Mouse (Mus musculus): ENCODE data around the gene Eppin. TPM values are rescaled to one million over a fixed set of nuclear protein-coding genes. Genes with fewer than 3 reads are reported as not detected.
"Not testable (repeated sequence)": the region's sequence is repeated elsewhere in the genome, so short reads cannot be mapped to it uniquely, and the experiment has no call there.

Eppin gene
- polyA plus RNA-seq (2012; ENCODE audit: insufficient read depth, insufficient read length, low replicate concordance, missing spikeins) = not detected in 2 replicates

DNA sequence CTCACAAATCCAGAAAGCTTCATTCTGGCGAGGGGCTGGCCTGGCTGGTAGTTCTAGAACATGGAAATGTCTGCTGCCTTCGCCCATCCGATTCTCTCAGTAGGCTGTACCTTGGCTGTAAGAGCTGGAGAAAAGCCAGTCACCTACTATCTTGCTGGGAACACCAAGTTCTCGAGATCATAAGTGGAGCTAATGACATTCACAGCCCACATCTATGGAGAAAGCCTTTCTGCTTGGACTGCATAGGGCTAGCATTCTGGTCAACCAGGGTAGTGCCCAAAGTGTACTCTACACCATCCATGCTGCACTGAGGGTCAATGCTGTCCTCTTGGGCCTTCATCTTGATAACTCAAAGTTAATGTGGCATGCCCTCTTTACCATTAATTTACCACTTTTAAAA lies at the start of gene Eppin:
Gene Eppin, minus strand, starts transcription at position 101 of the 400 bp plus-strand sequence.
- Histone ChIP-seq H3K4me1 (ENCODE audit: control insufficient read depth, insufficient read depth, low read length) (no peaks in the 10 kb centered on the region), H3K4me3 (ENCODE audit: insufficient read depth, low read depth, low read length) (no peak within 1 kb of the TSS), H3K27ac (ENCODE audit: insufficient read depth, low read depth, low read length) (no peak within 1 kb of the TSS)
- 79% methylated on average over 4 of the region's 4 CpGs for WGBS
- no peak for TF ChIP-seq CTCF (IDR thresholded peaks at IDR 0.05; ENCODE audit: insufficient read depth, low read depth, low read length)
- TF ChIP-seq POLR2A (IDR thresholded peaks at IDR 0.05; ENCODE audit: insufficient read depth, low read depth, low read length) = no peak

DNA sequence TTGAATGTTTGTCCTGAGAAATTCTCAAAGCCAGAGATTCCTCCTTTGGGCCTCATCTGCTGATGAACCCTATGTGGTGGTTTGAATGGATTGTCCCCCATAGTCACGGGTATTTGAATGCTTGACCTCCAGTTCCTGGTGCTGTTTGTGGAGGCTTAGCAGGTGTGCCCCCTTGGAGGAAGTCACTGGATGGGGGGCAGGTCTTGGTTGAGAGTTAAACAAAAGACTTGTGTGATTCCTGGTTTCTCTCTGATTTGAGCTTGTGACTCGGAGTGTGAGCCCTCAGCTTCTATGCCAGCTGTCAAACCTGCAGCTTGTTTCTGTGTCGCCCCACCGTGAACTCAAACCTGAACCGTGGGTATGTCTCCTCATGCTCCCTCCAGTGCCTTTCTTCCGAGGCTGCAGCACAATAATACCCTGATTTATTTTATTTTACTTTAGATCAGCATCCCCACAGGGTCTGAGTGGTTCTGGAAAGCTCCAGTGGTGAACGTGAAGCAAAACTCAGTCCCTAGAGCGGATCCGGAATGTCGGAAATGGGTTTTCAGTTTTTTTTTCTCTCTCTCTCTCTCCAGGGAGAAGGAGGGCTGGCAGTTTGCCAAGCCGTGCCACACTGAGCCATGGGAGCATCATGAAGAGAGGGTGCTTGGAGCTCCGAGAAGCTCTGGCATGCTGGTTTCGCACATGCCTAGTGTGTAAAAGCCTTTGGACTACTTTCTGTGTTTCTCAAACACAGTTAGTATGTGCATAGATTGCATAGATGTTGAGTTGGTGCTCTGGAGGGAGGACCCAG lies 48.7 kb upstream of the Eppin start:
- no peaks in the 10 kb centered on the region for H3K4me1 ChIP-seq (ENCODE audit: control insufficient read depth, insufficient read depth, low read length)
- no peak overlapping the region for H3K4me3 ChIP-seq (ENCODE audit: insufficient read depth, low read depth, low read length)
- no peak overlapping the region for H3K27ac ChIP-seq (ENCODE audit: insufficient read depth, low read depth, low read length)
- WGBS = 38% methylated on average over 13 of the region's 13 CpGs
- no peak for TF ChIP-seq CTCF (IDR thresholded peaks at IDR 0.05; ENCODE audit: insufficient read depth, low read depth, low read length)
- no peak for TF ChIP-seq POLR2A (IDR thresholded peaks at IDR 0.05; ENCODE audit: insufficient read depth, low read depth, low read length)

DNA sequence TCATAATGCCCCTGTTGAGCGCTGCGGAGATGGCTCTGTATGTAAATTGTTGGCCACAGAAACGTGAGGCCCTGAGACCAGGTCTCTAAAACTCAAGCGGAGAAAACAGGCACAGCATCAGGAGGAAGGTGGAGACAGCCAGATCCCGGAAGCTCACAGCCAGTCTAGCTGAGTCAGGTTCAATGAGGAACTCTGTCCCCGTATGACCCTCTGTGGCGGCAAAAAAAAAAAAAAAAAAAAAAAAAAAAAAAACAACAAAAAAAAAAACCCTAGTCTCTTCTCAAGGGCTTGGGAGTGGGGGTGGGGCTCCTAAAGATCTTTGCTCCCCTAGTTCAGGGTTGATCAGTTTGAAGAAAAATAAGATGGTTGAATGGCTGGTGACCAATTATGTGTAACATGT lies 47.7 kb upstream of the Eppin start:
- 61% methylated on average over 7 of the region's 7 CpGs for WGBS
- H3K4me3 ChIP-seq (ENCODE audit: insufficient read depth, low read depth, low read length) = no peak overlapping the region
- no peak for TF ChIP-seq POLR2A (IDR thresholded peaks at IDR 0.05; ENCODE audit: insufficient read depth, low read depth, low read length)
- TF ChIP-seq CTCF (IDR thresholded peaks at IDR 0.05; ENCODE audit: insufficient read depth, low read depth, low read length) = no peak
- no peak overlapping the region for H3K27ac ChIP-seq (ENCODE audit: insufficient read depth, low read depth, low read length)
- no peaks in the 10 kb centered on the region for H3K4me1 ChIP-seq (ENCODE audit: control insufficient read depth, insufficient read depth, low read length)

DNA sequence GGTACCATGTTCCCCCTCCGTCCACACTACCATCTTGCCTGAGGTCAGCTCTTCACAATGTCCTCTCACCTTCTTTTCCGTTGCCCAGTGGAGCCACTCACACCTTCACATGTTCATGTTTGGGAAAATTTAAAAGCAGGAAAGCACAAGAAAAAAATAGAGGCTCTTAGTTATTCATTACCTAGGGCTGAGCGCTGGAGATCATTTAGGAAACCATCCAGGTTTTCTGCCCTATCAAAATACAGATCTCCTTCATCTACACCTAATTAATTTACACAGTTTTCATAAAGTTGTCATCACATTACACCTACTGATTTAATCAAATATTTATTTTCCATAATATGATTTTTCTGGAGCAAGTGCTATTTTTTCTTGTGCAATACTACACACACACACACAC lies 45.3 kb upstream of the Eppin start, which contains the start of gene Wfdc16:
Gene Wfdc16, minus strand, starts transcription at position 101 of the 400 bp plus-strand sequence.
- WGBS = 88% methylated on average over 3 of the region's 3 CpGs
- TF ChIP-seq POLR2A (IDR thresholded peaks at IDR 0.05; ENCODE audit: insufficient read depth, low read depth, low read length) (no peak), CTCF (IDR thresholded peaks at IDR 0.05; ENCODE audit: insufficient read depth, low read depth, low read length) (no peak)
- Histone ChIP-seq H3K4me3 (ENCODE audit: insufficient read depth, low read depth, low read length) (no peak within 1 kb of the TSS), H3K27ac (ENCODE audit: insufficient read depth, low read depth, low read length) (no peak within 1 kb of the TSS), H3K4me1 (ENCODE audit: control insufficient read depth, insufficient read depth, low read length) (no peaks in the 10 kb centered on the region)

DNA sequence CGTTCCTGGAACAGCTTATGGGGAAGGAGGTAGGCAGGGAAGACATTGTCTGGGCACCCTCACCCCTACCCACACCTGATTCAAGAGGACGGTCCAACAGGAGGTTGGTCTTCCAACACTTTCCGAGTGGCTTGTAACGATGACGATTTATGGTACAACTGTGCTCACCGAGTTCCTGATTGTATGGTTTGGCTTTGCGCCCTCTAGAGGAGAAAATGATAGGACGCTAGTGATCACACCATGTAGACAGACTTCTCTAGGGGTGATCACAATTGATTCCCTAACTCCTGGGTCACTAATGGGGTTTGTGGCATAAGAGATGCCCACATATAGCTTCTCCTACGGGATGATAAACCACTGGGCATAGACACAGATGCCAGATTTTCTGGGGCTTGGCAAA lies 41.9 kb upstream of the Eppin start:
- 79% methylated on average over 9 of the region's 9 CpGs for WGBS

DNA sequence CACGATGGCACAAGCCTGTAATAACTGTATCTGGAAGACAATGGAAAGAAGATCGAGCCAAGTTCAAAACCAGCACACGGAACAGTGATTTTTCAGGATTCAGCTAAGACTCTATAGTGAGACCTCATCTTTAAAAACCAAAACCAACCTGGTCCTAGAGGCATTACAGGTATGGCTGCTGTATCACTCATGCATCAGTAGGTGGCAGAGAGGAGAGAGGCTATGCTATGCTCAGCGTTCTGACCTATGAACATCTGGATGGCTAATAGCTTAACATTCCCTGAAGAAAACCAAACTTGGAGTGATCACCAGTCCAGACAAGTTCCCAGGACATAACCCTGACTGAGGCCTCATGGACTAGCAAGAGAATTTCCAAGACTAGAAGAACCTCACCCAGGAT lies 28.4 kb upstream of the Eppin start:
- Histone ChIP-seq H3K27ac (ENCODE audit: insufficient read depth, low read depth, low read length) (no peak overlapping the region), H3K4me3 (ENCODE audit: insufficient read depth, low read depth, low read length) (no peak overlapping the region), H3K4me1 (ENCODE audit: control insufficient read depth, insufficient read depth, low read length) (no peaks in the 10 kb centered on the region)
- TF ChIP-seq POLR2A (IDR thresholded peaks at IDR 0.05; ENCODE audit: insufficient read depth, low read depth, low read length) = no peak
- no peak for TF ChIP-seq CTCF (IDR thresholded peaks at IDR 0.05; ENCODE audit: insufficient read depth, low read depth, low read length)
- WGBS = 93% methylated on average over 4 of the region's 4 CpGs

More for the DNA sequence above, 41.9 kb upstream of the Eppin start:
- TF ChIP-seq POLR2A (IDR thresholded peaks at IDR 0.05; ENCODE audit: insufficient read depth, low read depth, low read length) (no peak), CTCF (IDR thresholded peaks at IDR 0.05; ENCODE audit: insufficient read depth, low read depth, low read length) (no peak)
- Histone ChIP-seq H3K4me3 (ENCODE audit: insufficient read depth, low read depth, low read length) (no peak overlapping the region), H3K4me1 (ENCODE audit: control insufficient read depth, insufficient read depth, low read length) (no peaks in the 10 kb centered on the region), H3K27ac (ENCODE audit: insufficient read depth, low read depth, low read length) (no peak overlapping the region)

DNA sequence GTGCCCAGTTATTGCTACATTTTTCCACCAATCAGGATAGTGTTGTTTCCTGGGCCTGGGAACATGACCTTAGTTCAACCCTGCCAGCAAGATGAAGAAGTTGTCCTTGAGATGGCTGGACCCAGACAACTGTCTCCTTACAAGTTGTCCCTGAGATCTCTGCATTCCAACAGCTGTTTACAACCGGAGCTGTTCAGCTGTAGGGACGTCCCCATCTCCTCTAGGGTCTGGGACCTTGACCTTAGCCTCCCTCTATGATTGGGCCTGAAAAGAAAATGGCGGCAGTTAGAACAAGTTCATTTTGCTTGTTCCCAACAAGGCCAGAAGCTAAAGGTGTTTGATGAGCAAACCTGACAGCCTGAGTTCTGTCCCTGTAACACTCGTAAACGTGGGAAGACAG lies 25.7 kb upstream of the Eppin start:
- H3K27ac ChIP-seq (ENCODE audit: insufficient read depth, low read depth, low read length) = no peak overlapping the region
- 85% methylated on average over 5 of the region's 5 CpGs for WGBS
- H3K4me3 ChIP-seq (ENCODE audit: insufficient read depth, low read depth, low read length) = no peak overlapping the region
- no peaks in the 10 kb centered on the region for H3K4me1 ChIP-seq (ENCODE audit: control insufficient read depth, insufficient read depth, low read length)
- TF ChIP-seq CTCF (IDR thresholded peaks at IDR 0.05; ENCODE audit: insufficient read depth, low read depth, low read length) (no peak), POLR2A (IDR thresholded peaks at IDR 0.05; ENCODE audit: insufficient read depth, low read depth, low read length) (no peak)

DNA sequence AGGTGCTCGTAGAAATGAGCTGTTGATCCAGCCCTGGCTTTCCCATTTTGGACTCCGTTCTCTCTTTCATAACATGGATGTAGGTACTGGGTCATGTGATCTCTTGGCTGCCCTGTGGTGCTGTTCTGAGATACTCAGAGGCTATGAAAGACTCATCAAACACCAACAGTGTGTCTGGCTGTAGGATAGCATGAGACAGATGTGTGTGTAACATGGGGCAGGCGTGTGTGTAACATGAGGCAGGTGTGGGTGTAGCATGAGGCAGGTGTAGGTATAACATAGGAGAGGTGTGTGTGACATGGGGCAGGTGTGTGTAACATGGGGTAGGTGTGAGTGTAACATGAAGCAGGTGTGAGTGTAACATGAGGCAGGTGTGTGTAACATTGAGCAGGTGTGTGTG lies 22.0 kb upstream of the Eppin start:
- TF ChIP-seq POLR2A (IDR thresholded peaks at IDR 0.05; ENCODE audit: insufficient read depth, low read depth, low read length) (no peak), CTCF (IDR thresholded peaks at IDR 0.05; ENCODE audit: insufficient read depth, low read depth, low read length) (no peak)
- no peak overlapping the region for H3K4me3 ChIP-seq (ENCODE audit: insufficient read depth, low read depth, low read length)
- H3K4me1 ChIP-seq (ENCODE audit: control insufficient read depth, insufficient read depth, low read length) = no peaks in the 10 kb centered on the region
- 95% methylated on average over 3 of the region's 3 CpGs for WGBS
- no peak overlapping the region for H3K27ac ChIP-seq (ENCODE audit: insufficient read depth, low read depth, low read length)

DNA sequence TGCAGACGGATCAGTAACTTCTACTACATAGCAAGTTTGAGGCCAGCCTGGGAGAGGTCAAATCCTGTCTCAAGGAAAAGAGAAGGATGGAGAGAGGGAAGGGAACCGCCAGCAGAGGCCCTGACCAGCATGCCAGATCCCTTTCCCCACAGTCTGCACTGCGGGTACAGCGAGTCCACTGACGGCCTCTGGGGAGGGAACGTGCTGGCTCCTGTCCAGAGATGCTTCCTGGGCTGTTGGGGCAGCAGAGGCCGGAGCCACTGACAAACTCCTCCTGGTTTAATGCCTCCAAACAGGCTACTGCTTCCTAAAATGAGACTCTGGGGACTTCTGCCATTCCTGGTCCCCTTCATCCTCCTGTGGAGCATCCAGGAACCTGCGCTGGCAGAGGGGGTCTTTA lies 20.1 kb upstream of the Eppin start, which contains the start of the genes Wfdc6b and Wfdc8:
Gene Wfdc6b, plus strand, starts transcription at position 52 of the 400 bp plus-strand sequence.
Gene Wfdc8, minus strand, starts transcription at position 156 of the 400 bp plus-strand sequence.
- not testable (repeated sequence) for H3K4me1 ChIP-seq (ENCODE audit: control insufficient read depth, insufficient read depth, low read length); H3K27ac ChIP-seq (ENCODE audit: insufficient read depth, low read depth, low read length); H3K4me3 ChIP-seq (ENCODE audit: insufficient read depth, low read depth, low read length)
- WGBS = 57% methylated on average over 8 of the region's 8 CpGs

All from olfactory bulb, adult 2 months (tissue).